Mouse (Mus musculus) CH12.LX (cell line): ENCODE results near the gene Olfr263. TPM values are rescaled to one million over a fixed set of nuclear protein-coding genes. Genes with fewer than 3 reads are reported as not detected.

Experiments used
- DNase-seq: peaks from one replicate; pipeline ENCODE4 v3.0.0-alpha.2; 2013; ENCODE audit errors: extremely low read depth
- H3K27ac ChIP-seq: 2 replicates; pipeline ENCODE4 v1.5.1; 2012; ENCODE audit warnings: low read depth, mild to moderate bottlenecking, control low read depth, moderate library complexity; ENCODE audit not compliant: insufficient read depth
- H3K27me3 ChIP-seq: replicated peaks from 2 replicates; pipeline ENCODE3; 2012; ENCODE audit warnings: inconsistent platforms
- H3K36me3 ChIP-seq, 2 experiments: replicated peaks in 1 of 2; 2 replicates each; pipeline versions ENCODE3 to v1.6.1; 2012; ENCODE audit warnings: inconsistent platforms in 1 of 2, low read length in 1 of 2, mild to moderate bottlenecking in 1 of 2, mixed read lengths in 1 of 2, moderate library complexity in 1 of 2; ENCODE audit not compliant: control insufficient read depth in 1 of 2, insufficient read depth in 1 of 2
- H3K4me1 ChIP-seq, 2 experiments: 2 replicates each; pipeline ENCODE4 v1.6.1; 2012; ENCODE audit warnings: inconsistent platforms in 1 of 2, moderate library complexity in 1 of 2; ENCODE audit not compliant: insufficient read depth in 2 of 2, control insufficient read depth in 1 of 2
- H3K4me2 ChIP-seq: 2 replicates; pipeline ENCODE4 v1.6.1; 2012; ENCODE audit warnings: low read depth, mild to moderate bottlenecking, control low read depth; ENCODE audit not compliant: poor library complexity, insufficient read depth, severe bottlenecking
- H3K4me3 ChIP-seq, 3 experiments: fragments of 150-350 bp in 1 of 3; sonication (generic) in 1 of 3; replicated peaks in 1 of 3; 2 replicates each; pipeline versions ENCODE3 to v1.5.1; 2011 to 2012; ENCODE audit warnings: low read depth in 2 of 3, low read length in 2 of 3, mild to moderate bottlenecking in 2 of 3, moderate library complexity in 2 of 3, control low read depth in 1 of 3, improper control_type of control experiment in 1 of 3, inconsistent platforms in 1 of 3, mixed read lengths in 1 of 3; ENCODE audit not compliant: poor library complexity in 1 of 3
- H3K79me2 ChIP-seq: replicated peaks from 2 replicates; pipeline ENCODE4 v1.6.1; 2012; ENCODE audit warnings: mild to moderate bottlenecking, moderate library complexity; ENCODE audit not compliant: control insufficient read depth, poor library complexity, insufficient read depth, severe bottlenecking; ENCODE audit errors: extremely low read depth
- H3K9ac ChIP-seq: 2 replicates; pipeline ENCODE4 v1.6.1; 2012; ENCODE audit warnings: low read depth, mild to moderate bottlenecking, control low read depth, moderate library complexity; ENCODE audit not compliant: insufficient read depth
- H3K9me3 ChIP-seq: replicated peaks from 2 replicates; pipeline ENCODE3; 2012; ENCODE audit warnings: low read length, inconsistent platforms, mixed read lengths
- BHLHE40 ChIP-seq: IDR thresholded peaks from 2 replicates; pipeline ENCODE4 v1.6.1; 2011; ENCODE audit warnings: mild to moderate bottlenecking, low read depth, low read length, improper control_type of control experiment
- CHD2 ChIP-seq: IDR thresholded peaks from 2 replicates; pipeline ENCODE4 v1.6.1; 2011; ENCODE audit warnings: low read length, improper control_type of control experiment
- CTCF ChIP-seq, 2 experiments: IDR thresholded peaks in 1 of 2; conservative IDR thresholded peaks in 1 of 2; 2 replicates each; pipeline ENCODE4 v1.5.1; 2011 to 2012; ENCODE audit warnings: low read depth in 2 of 2, low read length in 2 of 2, improper control_type of control experiment in 1 of 2, inconsistent platforms in 1 of 2, mild to moderate bottlenecking in 1 of 2, moderate library complexity in 1 of 2
- ELF1 ChIP-seq: IDR thresholded peaks from 2 replicates; pipeline ENCODE4 v1.6.1; 2014; ENCODE audit warnings: low read depth, mild to moderate bottlenecking, inconsistent platforms, low read length, improper control_type of control experiment
- JUN ChIP-seq: IDR thresholded peaks from 2 replicates; pipeline ENCODE4 v1.6.1; 2011; ENCODE audit warnings: low read depth, mild to moderate bottlenecking, low read length, improper control_type of control experiment, moderate library complexity; ENCODE audit not compliant: insufficient read depth
- MAFK ChIP-seq: IDR thresholded peaks from 2 replicates; pipeline ENCODE4 v1.6.1; 2011; ENCODE audit warnings: low read length, improper control_type of control experiment; ENCODE audit not compliant: insufficient replicate concordance
- MAX ChIP-seq: IDR thresholded peaks from 2 replicates; pipeline ENCODE4 v1.6.1; 2011; ENCODE audit warnings: low read length, improper control_type of control experiment
- MXI1 ChIP-seq: IDR thresholded peaks from 2 replicates; pipeline ENCODE4 v1.6.1; 2011; ENCODE audit warnings: mild to moderate bottlenecking, low read depth, low read length, improper control_type of control experiment
- NRF1 ChIP-seq: IDR thresholded peaks from 2 replicates; pipeline ENCODE4 v1.6.1; 2014; ENCODE audit warnings: low read depth, mild to moderate bottlenecking, inconsistent platforms, low read length, improper control_type of control experiment, moderate library complexity
- RAD21 ChIP-seq: IDR thresholded peaks from 2 replicates; pipeline ENCODE4 v1.6.1; 2011; ENCODE audit warnings: low read depth, mild to moderate bottlenecking, low read length, improper control_type of control experiment, moderate library complexity
- UBTF ChIP-seq: IDR thresholded peaks from 2 replicates; pipeline ENCODE4 v1.6.1; 2012; ENCODE audit warnings: low read depth, mild to moderate bottlenecking, inconsistent platforms, low read length, improper control_type of control experiment, moderate library complexity
- USF2 ChIP-seq: conservative IDR thresholded peaks from 2 replicates; pipeline ENCODE4 v1.6.1; 2011; ENCODE audit warnings: low read depth, low read length, improper control_type of control experiment
- dilution Hi-C: fragments of 300-500 bp; cut with MboI; formaldehyde crosslinking; loops from 2 replicates; pipeline ENCODE4 v1.14.3; 2020; ENCODE audit warnings: low sequenced_read_pairs; ENCODE audit not compliant: extremely low pct_unique_long_range_greater_than_20kb, extremely low pct_ligation_motif_present
- in situ Hi-C: fragments of 300-500 bp; cut with MboI; formaldehyde crosslinking; loops from 3 replicates; pipeline ENCODE4 v1.14.3; 2019; ENCODE audit warnings: low sequenced_read_pairs, low pct_ligation_motif_present, low pct_unique_long_range_greater_than_20kb, mixed read lengths
- polyA plus RNA-seq: library from polyadenylated mRNA; unstranded; fragments of >175 nt; gene quantifications from 2 replicates; pipeline ENCODE4 v1.2.1, GENCODE M21; 2012; ENCODE audit warnings: low read depth; ENCODE audit not compliant: insufficient read length
- total RNA-seq, 2 experiments: library from RNA; depleted of rRNA; stranded (reverse); fragments of 300-350 nt in 1 of 2; fragments of >200 nt in 1 of 2; gene quantifications; 2 replicates each; pipeline ENCODE4 v1.2.3; 2012 to 2014

Gene Olfr263
- total and polyA plus RNA-seq, 3 experiments: not detected

DNA sequence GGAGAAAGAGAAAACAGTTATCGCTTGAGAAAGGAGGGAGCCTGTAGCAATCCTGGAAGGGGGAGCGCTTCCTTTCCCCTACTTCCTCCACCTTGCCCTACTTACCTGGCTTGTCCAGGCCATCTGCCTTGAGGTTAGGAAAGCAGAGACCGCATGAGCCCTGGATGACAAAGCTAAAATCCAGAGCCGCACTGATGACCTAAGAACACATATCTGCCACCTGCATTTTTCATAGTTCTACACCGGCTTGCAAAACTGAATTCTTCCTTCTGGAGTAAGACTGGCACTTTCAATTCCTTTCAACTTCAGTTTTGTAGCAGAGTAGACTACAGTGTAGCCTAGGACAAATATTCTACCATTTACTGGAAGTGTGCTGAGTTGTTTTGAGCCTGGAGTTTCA lies 48.9 kb downstream of the Olfr263 start:
- peak overlapping the region; percentile 98; the same call in 1 of the 2 replicates for H3K4me2 ChIP-seq
- H3K4me1 ChIP-seq: peaks cover 6 to 43% of the 10 kb centered on the region in 2 experiments
- H3K9me3 ChIP-seq: no peaks in the 10 kb centered on the region
- no peak overlapping the region for H3K27ac ChIP-seq
- H3K9ac ChIP-seq: no peak overlapping the region
- in situ Hi-C loops: loop anchor here (5.0 to 10.0 kb wide), 2 partner anchors 44 to 846 kb away; no protein-coding TSS in a partner anchor
- dilution Hi-C loops: no loop called here
- H3K79me2 ChIP-seq: peaks cover 27% of the 10 kb centered on the region
- no peak for DNase-seq
- peaks cover 10 to 18% of the 10 kb centered on the region in 2 experiments for H3K36me3 ChIP-seq
- no peak overlapping the region for H3K4me3 ChIP-seq
- no peak for TF ChIP-seq USF2
- no peak for TF ChIP-seq ELF1
- TF ChIP-seq CTCF (conservative IDR thresholded peaks at IDR 0.05 in 1 of 2, IDR thresholded peaks at IDR 0.05 in 1 of 2; ENCODE audit: low read depth in 2 of 2, low read length in 2 of 2): no peak
- TF ChIP-seq MAX: no peak
- no peak for TF ChIP-seq UBTF
- TF ChIP-seq JUN: no peak
- TF ChIP-seq MXI1: no peak
- TF ChIP-seq CHD2: no peak
- no peak for TF ChIP-seq RAD21
- no peak for TF ChIP-seq MAFK
- TF ChIP-seq NRF1: no peak
- TF ChIP-seq, all 38 proteins: peak for 0
- H3K27me3 ChIP-seq: peaks cover 3% of the 10 kb centered on the region

DNA sequence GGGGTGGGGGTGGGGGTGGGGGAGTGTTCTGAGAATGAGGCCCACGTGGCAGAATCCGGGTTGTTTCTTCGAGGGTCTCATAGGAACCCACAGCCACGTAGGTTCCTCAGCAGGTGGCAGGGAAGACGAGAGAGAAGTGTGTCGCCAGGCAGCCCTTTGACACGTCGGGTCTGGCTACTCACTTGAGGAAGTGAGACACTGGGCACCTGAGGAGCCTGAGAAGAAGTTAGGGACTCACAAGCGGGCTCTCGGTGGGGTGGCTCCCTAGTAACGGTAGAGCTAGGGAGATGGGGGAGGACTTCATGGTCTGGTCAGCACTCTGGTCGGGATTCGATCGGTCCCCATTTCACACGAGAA lies 49.9 kb downstream of the Olfr263 start, which contains the start of gene Trim27:
Gene Trim27 (plus strand): TSS at position 79 of the 357 bp plus-strand sequence.
- H3K27me3 ChIP-seq: peaks cover 3% of the 10 kb centered on the region
- TF ChIP-seq NRF1 (no peak), USF2 (no peak), BHLHE40 (0 out of 2 replicates have a peak, but pooled peaks have one; percentile 38), MXI1 (peak; percentile 75; the same call in 1 of the 2 replicates)
- peak within 1 kb of the TSS; percentile 89 for H3K27ac ChIP-seq
- peaks cover 15 to 27% of the 10 kb centered on the region in 2 experiments for H3K36me3 ChIP-seq
- dilution Hi-C loops: no loop called here
- in situ Hi-C loops: loop anchor here (5.0 to 10.0 kb wide), 2 partner anchors 43 to 845 kb away; no protein-coding TSS in a partner anchor
- H3K9ac ChIP-seq: peak within 1 kb of the TSS; percentile 81
- H3K4me3 ChIP-seq: peak within 1 kb of the TSS; percentile 86 to 100 (median 99)
- H3K4me1 ChIP-seq: peaks cover 6 to 47% of the 10 kb centered on the region in 2 experiments
- H3K79me2 ChIP-seq: peaks cover 37% of the 10 kb centered on the region
- no peak for DNase-seq
- H3K4me2 ChIP-seq: peak within 1 kb of the TSS; percentile 98
- H3K9me3 ChIP-seq: no peaks in the 10 kb centered on the region
